Mouse (Mus musculus) CD4-positive, CD25-positive, alpha-beta regulatory T cell, adult 4 months (primary cell): ENCODE data around the gene Zmiz2. TPM values are rescaled to one million over a fixed set of nuclear protein-coding genes. Genes with fewer than 3 reads are reported as not detected.
"Not testable (repeated sequence)": the region's sequence is repeated elsewhere in the genome, so short reads cannot be mapped to it uniquely, and the experiment has no call there.

Experiments used
- ATAC-seq: one replicate; pipeline ENCODE4 v1.8.0; 2017
- polyA plus RNA-seq, 2 experiments: library from polyadenylated mRNA; unstranded; fragments of 100-300 nt; shearing (Covaris generic); gene quantifications; one replicate each; pipeline ENCODE4 v1.2.1; 2017

The Zmiz2 gene
- polyA plus RNA-seq: 10 to 100 TPM; 46.5 to 67.2 TPM

GRCm38 (mm10) chr11:6388726-6389413 lies at the start of gene Zmiz2:
Zmiz2 (plus strand) TSS chr11:6389074.
- ATAC-seq: peak; percentile 69

DNA sequence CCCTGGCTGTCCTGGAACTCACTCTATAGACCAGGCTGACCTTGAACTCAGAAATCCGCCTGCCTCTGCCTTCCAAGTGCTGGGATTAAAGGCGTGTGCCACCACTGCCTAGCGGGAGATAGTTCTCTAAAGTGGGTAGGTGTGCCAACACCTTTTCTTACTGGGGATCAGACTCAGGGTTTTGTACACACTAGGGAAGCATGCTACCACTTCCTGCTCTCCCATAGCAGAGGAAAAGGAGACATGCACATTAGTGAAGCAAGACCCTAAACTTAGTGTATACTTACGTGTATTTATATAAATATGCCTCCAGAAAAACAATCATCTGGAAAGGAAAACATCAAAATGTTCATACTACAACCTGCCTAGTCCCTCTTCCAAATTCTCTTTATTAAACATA lies 42.9 kb upstream of the Zmiz2 start:
- no peak for ATAC-seq

- ATAC-seq: no peak
Observed at GRCm38 (mm10) chr11:6346966-6347365, 41.9 kb upstream of the Zmiz2 start.

GRCm38 (mm10) chr11:6348681-6349200 lies 40.1 kb upstream of the Zmiz2 start:
- ATAC-seq: no peak

- ATAC-seq: no peak
Observed at GRCm38 (mm10) chr11:6349586-6349985, 39.3 kb upstream of the Zmiz2 start.

- ATAC-seq: no peak
Observed at GRCm38 (mm10) chr11:6355106-6355505, 33.8 kb upstream of the Zmiz2 start.

GRCm38 (mm10) chr11:6364581-6365275 lies 24.1 kb upstream of the Zmiz2 start:
- no peak for ATAC-seq

DNA sequence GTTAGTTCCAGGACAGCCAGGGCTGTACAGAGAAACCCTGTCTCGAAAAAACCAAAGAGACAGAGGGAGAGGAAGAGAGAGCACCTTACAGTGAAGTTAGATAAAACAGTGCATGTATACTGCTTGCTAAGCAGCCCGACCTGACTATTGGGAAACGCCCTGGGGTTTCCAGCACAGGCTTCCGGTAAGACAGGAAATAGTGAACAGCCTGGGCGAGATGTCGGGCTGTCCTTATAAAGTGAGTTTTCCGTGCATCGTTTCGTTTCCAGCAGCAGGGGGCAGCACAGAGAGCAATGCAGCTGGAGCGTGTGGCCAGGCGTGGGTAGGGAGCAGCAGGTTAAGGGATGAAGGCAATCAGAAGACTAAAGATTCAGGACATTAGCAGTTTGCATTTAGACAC lies 23.0 kb upstream of the Zmiz2 start:
- peak; percentile 100 for ATAC-seq

DNA sequence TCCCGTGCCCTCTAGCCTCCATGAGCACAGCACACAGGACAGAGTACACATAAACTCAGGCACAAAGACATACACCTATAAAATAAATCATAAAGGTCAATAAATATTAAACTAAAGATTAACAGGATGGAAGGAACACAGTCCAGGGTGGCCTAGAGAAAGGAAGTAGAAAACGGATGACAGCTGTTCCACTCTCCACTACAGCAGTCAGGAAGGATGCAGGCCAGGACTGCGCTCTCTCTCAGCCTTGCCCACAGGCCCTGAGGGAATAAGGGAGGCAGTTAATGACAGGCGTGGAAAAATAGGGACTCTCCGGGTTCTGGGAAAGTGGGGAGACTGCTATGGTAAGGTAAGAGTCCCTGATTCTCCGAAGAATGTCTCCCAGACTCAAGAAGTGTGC lies 22.4 kb upstream of the Zmiz2 start:
- no peak for ATAC-seq

DNA sequence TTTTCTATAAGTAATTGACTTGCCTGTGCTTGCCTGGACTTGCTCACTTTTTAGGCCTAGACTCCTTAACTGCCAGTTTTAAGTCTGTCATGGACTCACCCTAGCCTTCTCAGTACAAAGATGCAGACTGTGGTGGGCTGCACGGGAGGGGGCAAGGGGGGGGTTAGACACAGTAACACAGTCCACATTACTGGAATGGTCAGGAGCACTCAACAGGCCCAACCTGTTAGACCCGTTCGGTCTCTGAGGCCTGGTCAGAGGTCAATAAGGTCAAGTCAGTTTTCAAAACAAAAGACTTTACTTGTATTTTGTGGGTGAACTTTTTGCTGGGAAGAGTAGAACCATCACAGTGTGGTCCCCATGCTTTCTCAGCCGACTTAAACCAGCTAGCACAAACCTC lies 21.7 kb upstream of the Zmiz2 start:
- ATAC-seq: no peak

- ATAC-seq: not testable (repeated sequence)
Observed at GRCm38 (mm10) chr11:6367986-6368385, 20.9 kb upstream of the Zmiz2 start.

GRCm38 (mm10) chr11:6371376-6372155 lies 17.3 kb upstream of the Zmiz2 start:
- no peak for ATAC-seq

DNA sequence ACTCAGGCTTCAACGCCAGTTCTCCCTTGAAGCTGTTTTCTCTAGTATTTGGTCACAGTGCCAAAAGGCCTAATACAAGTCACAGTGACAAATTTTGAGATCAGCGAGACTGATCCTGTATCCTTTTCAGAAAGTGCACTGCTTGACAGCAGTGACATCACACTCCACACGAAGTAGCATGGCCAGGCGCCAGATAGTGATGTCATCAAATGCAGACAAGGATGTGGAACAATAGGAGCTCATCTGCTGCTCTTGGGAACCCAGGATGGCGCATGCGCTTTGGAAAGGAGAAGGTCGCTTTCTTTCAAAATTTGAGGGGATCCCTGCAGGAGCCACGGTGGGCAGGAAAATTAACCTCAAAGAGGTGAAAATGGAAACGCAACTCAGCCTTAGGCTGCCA lies 16.1 kb upstream of the Zmiz2 start:
- no peak for ATAC-seq

GRCm38 (mm10) chr11:6380916-6381315 lies 8.0 kb upstream of the Zmiz2 start:
- no peak for ATAC-seq

GRCm38 (mm10) chr11:6388126-6388725 lies 648 bp upstream of the Zmiz2 start:
- ATAC-seq: no peak

- ATAC-seq: no peak
Observed at GRCm38 (mm10) chr11:6389483-6389921, 628 bp downstream of the Zmiz2 start.

- ATAC-seq: no peak
Observed at GRCm38 (mm10) chr11:6390376-6391053, 1.6 kb downstream of the Zmiz2 start.

DNA sequence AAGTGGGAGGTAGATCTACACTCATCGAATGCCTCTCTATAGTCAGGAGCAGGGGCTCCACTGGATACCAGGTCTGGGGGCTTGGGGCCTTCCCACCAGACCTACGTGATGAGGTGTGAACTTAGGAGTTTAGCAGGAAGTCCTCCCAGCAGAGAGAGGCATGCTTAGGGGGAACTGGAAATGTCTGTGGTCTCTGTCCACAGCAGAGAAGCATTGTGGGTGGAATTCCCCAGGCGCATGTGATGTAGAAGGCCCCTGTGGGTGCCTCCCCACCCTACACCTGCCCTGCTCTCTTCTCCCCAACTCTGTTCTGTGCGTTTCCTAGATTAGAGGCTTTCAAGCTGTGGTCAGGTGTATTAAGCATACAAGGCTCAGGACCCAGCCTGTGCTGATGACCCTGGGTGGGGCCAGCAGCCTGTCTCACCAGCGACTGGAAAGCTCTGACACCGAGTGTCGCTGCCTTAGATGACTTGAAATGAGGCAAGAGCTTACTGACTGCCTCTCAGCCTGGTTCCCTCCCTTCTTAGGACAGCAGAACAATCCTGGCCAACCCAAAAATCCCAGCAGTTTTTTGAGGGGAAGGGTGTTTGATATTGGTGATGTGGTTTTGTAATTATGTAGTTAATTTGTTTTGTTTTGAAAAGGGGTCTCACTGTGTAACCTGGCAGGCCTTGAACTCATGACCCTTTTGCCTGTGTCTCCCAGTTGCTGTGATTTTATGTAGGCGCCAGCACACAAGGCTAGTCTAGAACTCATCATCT lies 2.8 kb downstream of the Zmiz2 start:
- peak; percentile 61 for ATAC-seq

DNA sequence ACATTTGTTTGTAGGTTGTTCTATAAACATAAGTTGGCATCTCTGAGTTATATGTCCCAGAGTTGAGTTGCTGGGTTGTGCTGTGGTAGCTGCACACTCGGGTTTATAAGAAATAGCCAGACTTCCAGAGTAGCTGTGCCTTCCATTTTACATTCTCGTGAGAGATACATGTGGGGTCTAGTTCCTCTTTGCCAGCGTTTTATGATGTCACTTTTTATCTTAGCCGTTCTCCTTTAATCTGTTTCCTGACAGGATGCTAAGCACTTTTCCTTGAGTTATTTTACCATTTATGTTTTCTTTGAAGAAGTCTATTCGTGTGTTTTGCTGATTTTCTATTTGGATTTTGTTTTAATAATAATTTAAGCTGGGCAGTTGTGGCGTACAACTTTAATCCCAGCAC lies 4.0 kb downstream of the Zmiz2 start:
- ATAC-seq: no peak

DNA sequence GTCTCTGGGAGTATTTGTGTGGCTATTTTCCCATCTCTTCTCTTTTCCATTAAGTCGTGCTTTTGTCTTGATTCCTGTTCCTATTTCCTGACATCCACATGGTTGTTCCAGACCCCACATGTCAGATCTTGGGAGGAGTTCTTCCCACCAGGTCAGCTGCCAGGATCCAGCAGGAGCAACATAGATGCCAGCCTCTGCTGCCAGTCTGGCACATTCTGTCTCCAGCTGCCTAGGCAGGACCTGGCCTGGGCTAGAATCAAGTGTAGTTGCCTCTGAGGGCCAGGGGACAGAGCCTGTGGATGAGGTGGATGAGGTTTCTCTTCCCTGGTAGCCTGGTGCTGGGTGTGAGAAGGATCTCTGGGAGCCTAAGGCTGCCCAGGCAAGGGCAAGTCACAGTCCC lies 5.0 kb downstream of the Zmiz2 start:
- ATAC-seq: no peak

- ATAC-seq: no peak
Observed at GRCm38 (mm10) chr11:6395565-6395964, 6.7 kb downstream of the Zmiz2 start.
